Mouse (Mus musculus) Muller cell, postnatal 12 days (primary cell): Measurements from ENCODE around the gene Cyp2d26.

Experiments used
- DNase-seq: peaks from one replicate; pipeline ENCODE4 v3.0.0-alpha.2; 2015; ENCODE audit errors: inconsistent ontology term

Cyp2d26 gene

DNA sequence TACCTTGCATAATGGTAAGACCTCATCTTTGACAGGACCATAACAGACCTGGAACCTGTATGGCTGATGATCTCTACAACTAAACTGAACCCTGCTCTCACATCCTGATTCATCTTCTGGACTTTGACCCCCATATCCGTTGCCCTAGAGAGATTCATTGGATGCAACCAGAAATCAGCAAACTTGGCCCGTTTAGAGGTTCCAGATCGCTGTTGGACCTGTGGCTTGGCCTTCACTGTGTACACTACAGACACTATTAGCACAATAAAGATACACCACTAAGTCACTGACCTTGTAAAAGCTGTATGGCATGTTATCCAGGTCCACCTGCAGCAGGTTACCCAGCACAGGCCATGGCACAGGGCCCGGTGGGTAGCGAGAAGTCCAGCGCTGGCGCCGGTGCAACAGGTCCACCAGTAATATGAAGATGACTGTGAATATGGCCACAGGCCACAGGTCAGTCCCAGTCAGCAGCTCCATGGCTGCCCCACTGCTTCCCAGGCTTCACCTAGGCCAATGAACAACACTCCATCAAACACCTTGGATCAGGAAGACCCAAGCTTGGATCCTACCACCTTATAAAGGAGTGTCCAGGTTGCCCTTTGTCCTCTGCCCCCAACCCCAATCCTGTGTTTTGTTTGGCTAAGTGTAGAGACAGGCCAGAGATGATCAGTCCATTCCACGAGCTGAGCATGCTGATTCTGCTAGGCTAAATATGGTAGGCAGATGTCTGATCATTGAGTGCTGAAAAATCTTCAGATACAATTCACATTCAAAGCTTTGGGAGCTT is 30.3 kb downstream of the Cyp2d26 start, which contains the start of gene Cyp2d40:
TSS of gene Cyp2d40 (minus strand) at position 553 of the 790 bp plus-strand sequence.
- DNase-seq = no peak

DNA sequence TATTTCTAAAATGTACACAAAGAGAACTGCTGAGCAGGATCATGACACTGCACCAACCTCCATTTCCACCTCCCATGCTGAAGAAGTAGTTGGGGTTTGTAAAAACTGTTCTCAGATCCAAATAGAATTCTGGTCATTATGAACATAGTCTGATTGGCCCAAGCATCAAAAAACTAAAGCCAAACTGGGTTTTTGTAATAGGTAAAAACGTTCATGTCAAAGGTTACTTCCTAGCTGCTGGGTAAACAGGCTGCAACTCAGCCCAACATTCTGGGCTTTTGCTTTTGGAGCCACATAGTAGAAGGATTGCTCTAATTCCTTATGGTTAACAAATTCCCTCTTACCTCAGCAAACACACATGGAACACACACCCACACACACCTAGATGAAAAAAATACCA is 46.0 kb downstream of the Cyp2d26 start:
- DNase-seq = no peak

DNA sequence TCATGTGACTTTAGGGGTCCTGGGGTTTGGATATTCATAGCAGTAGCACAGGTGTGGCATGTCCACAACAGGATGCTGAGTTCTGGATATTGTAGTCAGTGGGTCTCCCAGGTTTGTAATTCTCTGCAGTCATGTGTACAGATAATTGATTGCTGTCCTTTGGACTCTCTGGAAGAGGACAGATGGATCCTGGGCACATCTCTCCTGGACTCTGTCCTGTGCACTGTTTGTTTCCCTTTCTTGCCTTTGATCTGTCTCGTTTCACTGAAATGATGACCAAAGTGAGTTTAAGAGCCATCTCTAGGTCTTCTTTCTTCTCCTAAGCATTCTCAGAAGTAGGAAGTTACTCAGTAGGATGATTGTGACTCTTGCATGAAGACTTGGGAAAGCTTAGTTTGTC is 46.6 kb downstream of the Cyp2d26 start:
- DNase-seq = no peak
